Mouse (Mus musculus) lung, embryonic 14.5 days (tissue): ENCODE measurements around the gene Stab1. TPM values are rescaled to one million over a fixed set of nuclear protein-coding genes. Genes with fewer than 3 reads are reported as not detected.
A peak's percentile ranks its signal among the peaks of the same experiment; 100 is the strongest.

Source experiments
- ATAC-seq: fragments of 200-750 bp; cut with Nextera tagmentation; 2 replicates; pipeline ENCODE4 v1.8.0; 2017; ENCODE audit warnings: mild to moderate bottlenecking, moderate TSS enrichment, moderate library complexity; ENCODE audit not compliant: insufficient read depth
- DNase-seq: peaks from one replicate; pipeline ENCODE4 v3.0.0-alpha.2; 2015
- H3K27ac ChIP-seq: fragments of 300-500 bp; sonication (generic); 2 replicates; pipeline ENCODE4 v1.5.1; 2014; ENCODE audit warnings: low read depth, mild to moderate bottlenecking, moderate library complexity
- H3K27me3 ChIP-seq: fragments of 300-500 bp; sonication (generic); 2 replicates; pipeline ENCODE4 v1.6.1; 2014; ENCODE audit warnings: low read length, control low read depth; ENCODE audit not compliant: insufficient read depth
- H3K36me3 ChIP-seq: fragments of 300-500 bp; sonication (generic); 2 replicates; pipeline ENCODE4 v1.6.1; 2014; ENCODE audit warnings: control low read depth; ENCODE audit not compliant: insufficient read depth
- H3K4me1 ChIP-seq: fragments of 300-500 bp; sonication (generic); 2 replicates; pipeline ENCODE4 v1.6.1; 2014; ENCODE audit warnings: antibody characterized with exemption, control low read depth; ENCODE audit not compliant: insufficient read depth
- H3K4me2 ChIP-seq: fragments of 300-500 bp; sonication (generic); 2 replicates; pipeline ENCODE4 v1.6.1; 2014; ENCODE audit warnings: mild to moderate bottlenecking
- H3K4me3 ChIP-seq: fragments of 300-500 bp; sonication (generic); 2 replicates; pipeline ENCODE4 v1.5.1; 2014; ENCODE audit warnings: low read depth, low read length
- H3K9ac ChIP-seq: fragments of 300-500 bp; sonication (generic); 2 replicates; pipeline ENCODE4 v1.6.1; 2014
- H3K9me3 ChIP-seq: fragments of 300-500 bp; sonication (generic); 2 replicates; pipeline ENCODE4 v1.6.1; 2016; ENCODE audit warnings: low read depth, low read length, control low read depth
- CTCF ChIP-seq: IDR thresholded peaks from 2 replicates; pipeline ENCODE4 v1.5.1; 2016; ENCODE audit warnings: antibody characterized with exemption, low read depth
- WGBS: fragments of 180-500 bp; shearing (Covaris S2); extraction: QIAGEN DNeasy Blood & Tissue Kit; methylation state at CpG from one replicate; pipeline ENCODE4 v1.1.7; 2014; 5-methylcytosine and 5-hydroxymethylcytosine counted together
- polyA plus RNA-seq: library from polyadenylated mRNA; unstranded; fragments of >200 nt; fragmentation: Nextera tagmentation; extraction: Ambion mirVana; gene quantifications from 2 replicates; pipeline ENCODE4 v1.2.1, GENCODE M21; 2014

Gene Stab1
- polyA plus RNA-seq, 1 experiment from 2014 or later: 71.3 TPM

DNA sequence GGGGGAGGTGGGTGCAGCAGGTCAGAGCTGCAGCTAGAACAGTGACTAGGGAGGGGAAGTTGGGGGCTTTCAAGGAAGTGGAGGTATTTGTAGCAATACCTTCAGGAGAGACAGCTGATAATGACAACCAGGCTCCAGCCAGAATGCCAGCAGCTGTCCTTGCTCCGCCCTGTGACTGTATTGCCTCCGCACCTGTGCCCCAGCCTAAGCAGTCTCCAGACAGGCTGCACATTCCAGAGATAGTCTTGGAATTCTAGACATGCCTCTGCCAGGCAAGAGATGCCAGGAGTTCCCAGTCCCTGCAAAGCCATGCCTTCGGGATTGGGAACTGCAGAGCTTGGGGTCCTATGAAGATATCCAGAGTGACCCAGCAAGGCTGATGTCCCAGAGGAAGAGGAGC lies 44.1 kb upstream of the Stab1 start:
- no peak overlapping the region for H3K4me2 ChIP-seq
- no peaks in the 10 kb centered on the region for H3K27me3 ChIP-seq
- H3K36me3 ChIP-seq: no peaks in the 10 kb centered on the region
- no peak overlapping the region for H3K4me3 ChIP-seq
- no peak for ATAC-seq
- TF ChIP-seq CTCF: no peak
- no peak overlapping the region for H3K9ac ChIP-seq
- no peaks in the 10 kb centered on the region for H3K9me3 ChIP-seq
- H3K4me1 ChIP-seq: peaks cover 3% of the 10 kb centered on the region; the same call in 1 of the 2 replicates
- no peak for DNase-seq
- 52% methylated on average over 3 of the region's 3 CpGs for WGBS
- no peak overlapping the region for H3K27ac ChIP-seq

DNA sequence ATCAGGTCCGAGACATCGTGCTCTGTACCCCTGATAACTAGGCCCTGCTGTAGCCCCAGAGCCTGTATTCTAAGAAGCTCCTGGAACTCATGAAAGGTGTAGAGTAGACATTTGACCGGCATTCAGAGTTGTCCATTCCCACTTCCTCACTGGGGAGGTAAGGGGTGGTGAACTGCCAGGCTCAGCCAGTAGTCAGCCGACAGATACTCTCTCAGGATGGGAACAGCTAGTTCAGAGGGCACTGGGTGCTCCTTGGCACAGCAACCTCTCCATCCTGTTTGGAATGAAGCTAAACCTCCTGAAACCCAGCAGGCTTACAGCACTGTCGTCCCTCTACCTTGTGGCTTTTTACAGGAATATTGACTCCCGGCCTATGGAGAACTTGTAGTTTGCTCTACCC lies 43.4 kb upstream of the Stab1 start:
- WGBS: 79% methylated on average over 6 of the region's 6 CpGs
- Histone ChIP-seq H3K9me3 (no peaks in the 10 kb centered on the region), H3K36me3 (no peaks in the 10 kb centered on the region), H3K4me1 (no peaks in the 10 kb centered on the region; the same call in 1 of the 2 replicates), H3K9ac (no peak overlapping the region), H3K4me2 (no peak overlapping the region), H3K27me3 (no peaks in the 10 kb centered on the region), H3K27ac (no peak overlapping the region), H3K4me3 (no peak overlapping the region)
- ATAC-seq (no peak), DNase-seq (no peak)
- TF ChIP-seq CTCF: no peak

DNA sequence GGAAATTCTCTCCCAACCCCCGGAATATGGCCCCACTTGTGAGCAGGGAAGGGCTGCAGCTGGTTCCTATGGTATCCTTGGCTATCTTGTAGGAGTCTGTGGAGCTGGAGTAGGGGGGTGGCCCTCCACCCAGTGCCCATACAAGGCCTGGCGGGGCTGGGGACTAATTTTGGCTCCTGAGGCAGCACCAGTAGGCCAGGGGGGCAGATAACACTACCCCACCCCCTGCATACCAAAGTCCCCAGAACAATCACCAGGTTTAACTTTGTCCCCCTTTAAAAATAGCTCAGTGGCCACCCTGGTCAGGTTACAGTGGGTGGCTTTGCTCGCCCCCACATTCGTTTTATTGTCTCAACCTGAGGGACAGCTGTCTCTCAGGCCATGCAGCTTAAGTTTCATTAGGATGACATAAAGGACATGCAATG lies 40.7 kb upstream of the Stab1 start:
- no peak overlapping the region for H3K4me3 ChIP-seq
- no peak for TF ChIP-seq CTCF
- H3K9me3 ChIP-seq: no peaks in the 10 kb centered on the region
- H3K9ac ChIP-seq: no peak overlapping the region
- H3K27me3 ChIP-seq: no peaks in the 10 kb centered on the region
- no peak overlapping the region for H3K4me2 ChIP-seq
- no peak overlapping the region; the same call in 1 of the 2 replicates for H3K27ac ChIP-seq
- 66% methylated on average over 4 of the region's 4 CpGs for WGBS
- peaks cover 7% of the 10 kb centered on the region for H3K36me3 ChIP-seq
- H3K4me1 ChIP-seq: peaks cover 9% of the 10 kb centered on the region
- DNase-seq (no peak), ATAC-seq (no peak)

DNA sequence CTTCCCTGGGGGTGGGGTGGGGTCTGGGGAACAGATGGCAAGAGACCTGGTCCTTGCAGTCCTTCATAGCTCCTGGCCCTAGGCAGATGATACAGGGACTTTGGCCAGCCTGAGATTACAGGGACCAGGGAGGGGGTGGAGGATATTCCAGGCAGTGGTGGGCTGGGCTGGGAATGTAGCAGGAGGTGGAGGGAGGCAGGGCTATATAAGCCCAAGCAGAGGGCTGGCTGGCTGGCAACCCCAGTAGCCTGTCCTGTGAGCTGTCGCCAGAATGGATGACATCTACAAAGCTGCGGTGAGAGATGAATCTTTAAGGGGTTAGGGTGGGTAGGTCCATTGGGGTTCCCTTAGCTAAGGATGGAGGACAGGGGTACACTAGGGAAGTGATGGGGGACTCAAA lies 39.6 kb upstream of the Stab1 start, which contains the start of gene Tnnc1:
Gene Tnnc1 (plus strand): TSS at position 229 of the 400 bp plus-strand sequence.
- Histone ChIP-seq H3K4me1 (peaks cover 9% of the 10 kb centered on the region), H3K27ac (no peak within 1 kb of the TSS), H3K27me3 (no peaks in the 10 kb centered on the region), H3K9ac (peak within 1 kb of the TSS; percentile 4; the same call in 1 of the 2 replicates), H3K9me3 (no peaks in the 10 kb centered on the region), H3K36me3 (peaks cover 17% of the 10 kb centered on the region), H3K4me2 (peak within 1 kb of the TSS; percentile 96), H3K4me3 (peak within 1 kb of the TSS; percentile 86)
- TF ChIP-seq CTCF: no peak
- no peak for ATAC-seq
- DNase-seq: no peak
- WGBS: 51% methylated on average over 2 of the region's 2 CpGs

DNA sequence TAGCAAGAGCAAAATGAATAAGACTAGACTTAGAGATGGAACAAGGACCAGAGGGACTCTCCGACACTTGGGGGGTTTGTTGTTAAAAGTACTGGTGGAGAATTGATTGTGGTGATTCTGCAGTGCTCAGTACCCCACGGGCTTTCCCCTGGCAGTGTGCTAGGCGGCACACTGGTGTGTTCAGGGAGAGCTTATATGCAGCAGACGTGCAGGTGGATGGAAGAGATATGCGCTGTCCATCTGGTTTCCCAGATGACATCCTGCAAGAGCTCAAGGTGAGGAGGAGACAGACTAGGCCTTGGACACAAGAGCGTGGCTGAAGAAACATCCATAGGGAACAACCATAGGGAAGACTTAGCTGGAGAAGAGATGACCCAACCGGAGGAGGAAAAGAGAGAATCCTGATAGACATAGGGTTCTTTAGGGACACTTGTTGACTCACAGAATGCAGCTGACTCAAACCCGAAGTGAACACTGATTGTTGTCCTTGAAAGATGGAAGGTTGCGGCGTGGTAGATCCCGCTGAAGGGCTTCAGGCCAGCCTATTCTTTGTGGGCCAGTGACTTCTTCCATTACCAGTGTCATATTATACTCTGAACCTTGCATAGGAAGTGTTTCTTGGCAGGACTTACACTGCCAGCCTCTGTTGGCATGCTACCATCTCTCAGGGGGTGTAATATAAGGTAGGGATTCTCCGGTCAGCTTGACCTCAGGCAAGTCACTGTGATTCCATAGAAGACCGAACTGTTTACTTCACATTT lies 38.8 kb upstream of the Stab1 start:
- Histone ChIP-seq H3K4me3 (peak overlapping the region; percentile 86), H3K4me1 (peaks cover 9% of the 10 kb centered on the region), H3K4me2 (peak overlapping the region; percentile 96), H3K9me3 (no peaks in the 10 kb centered on the region), H3K27me3 (no peaks in the 10 kb centered on the region), H3K36me3 (peaks cover 26% of the 10 kb centered on the region), H3K9ac (peak overlapping the region; percentile 95), H3K27ac (0 out of 2 replicates have a peak overlapping the region, but pooled peaks have one; percentile 90)
- 74% methylated on average over 13 of the region's 13 CpGs for WGBS
- DNase-seq (no peak), ATAC-seq (no peak)
- no peak for TF ChIP-seq CTCF

DNA sequence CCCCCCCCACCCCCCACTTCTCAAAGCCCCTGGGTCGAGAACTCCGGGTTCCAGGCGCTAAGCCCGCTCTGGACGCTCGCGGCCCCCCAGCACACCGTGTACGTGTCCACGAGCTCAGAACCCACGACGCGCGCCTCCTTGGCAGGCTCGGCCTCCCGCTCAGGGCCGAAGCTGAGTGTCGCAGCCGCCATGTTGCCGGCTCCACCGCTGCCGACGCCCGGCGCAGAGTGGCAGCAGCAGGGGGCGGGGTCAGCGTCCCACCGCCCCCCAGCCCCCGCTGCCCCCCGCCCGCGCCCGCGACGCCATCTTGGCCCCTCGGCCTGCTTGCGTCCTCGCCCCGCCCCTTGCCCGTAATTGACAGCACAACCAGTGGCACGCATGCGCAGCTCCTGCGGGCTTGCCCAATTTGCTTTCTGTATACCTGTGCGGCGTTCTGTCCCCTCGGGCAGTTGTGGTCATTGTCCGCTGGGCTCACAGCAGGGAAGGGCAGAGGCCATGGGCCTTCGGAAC lies 38.1 kb upstream of the Stab1 start:
- peak overlapping the region; percentile 86 for H3K4me3 ChIP-seq
- peak overlapping the region; percentile 95 for H3K9ac ChIP-seq
- no peaks in the 10 kb centered on the region for H3K9me3 ChIP-seq
- H3K27me3 ChIP-seq: no peaks in the 10 kb centered on the region
- peak overlapping the region; percentile 96 for H3K4me2 ChIP-seq
- H3K27ac ChIP-seq: peak overlapping the region; percentile 90
- ATAC-seq (peak; percentile 58), DNase-seq (peak; percentile 96)
- peaks cover 9% of the 10 kb centered on the region for H3K4me1 ChIP-seq
- TF ChIP-seq CTCF: no peak
- H3K36me3 ChIP-seq: peaks cover 33% of the 10 kb centered on the region
- WGBS: under 1% methylated on average over 45 of the region's 48 CpGs
